Mouse (Mus musculus): ENCODE measurements around the gene Nop53. TPM values are rescaled to one million over a fixed set of nuclear protein-coding genes. Genes with fewer than 3 reads are reported as not detected.

Gene Nop53
- polyA plus RNA-seq, 1 experiment from 2014 or later, result 128 TPM

GRCm38 (mm10) chr7:15954978-15955443, 9.1 kb upstream of the Nop53 start:
- Histone ChIP-seq H3K9ac (0 out of 2 replicates have a peak overlapping the region, but pooled peaks have one; percentile 35), H3K4me3 (peak overlapping the region; percentile 11), H3K27me3 (no peaks in the 10 kb centered on the region), H3K9me3 (peaks cover 5% of the 10 kb centered on the region; the same call in 1 of the 2 replicates), H3K4me2 (peak overlapping the region; percentile 37), H3K27ac (replicated peaks) (no peak overlapping the region), H3K36me3 (peaks cover 5% of the 10 kb centered on the region; the same call in 1 of the 2 replicates), H3K4me1 (replicated peaks) (peaks cover 5% of the 10 kb centered on the region; the same call in 1 of the 2 replicates)
- peak; percentile 68 for ATAC-seq (ENCODE audit: low read depth)
- WGBS, result 5% methylated on average over 21 of the region's 21 CpGs

- Histone ChIP-seq H3K27ac (replicated peaks) (no peak overlapping the region), H3K27me3 (no peaks in the 10 kb centered on the region), H3K9me3 (peaks cover 5% of the 10 kb centered on the region; the same call in 1 of the 2 replicates), H3K36me3 (peaks cover 5% of the 10 kb centered on the region; the same call in 1 of the 2 replicates), H3K9ac (no peak overlapping the region), H3K4me3 (no peak overlapping the region), H3K4me1 (replicated peaks) (peaks cover 5% of the 10 kb centered on the region; the same call in 1 of the 2 replicates), H3K4me2 (no peak overlapping the region)
- 90% methylated on average over 7 of the region's 7 CpGs for WGBS
- ATAC-seq (ENCODE audit: low read depth), result no peak
Observed at GRCm38 (mm10) chr7:15954436-15954835, 8.6 kb upstream of the Nop53 start.

GRCm38 (mm10) chr7:15953307-15954074, 7.6 kb upstream of the Nop53 start:
- peaks cover 5% of the 10 kb centered on the region; the same call in 1 of the 2 replicates for H3K36me3 ChIP-seq
- H3K27ac ChIP-seq (replicated peaks), result no peak overlapping the region
- no peak overlapping the region for H3K4me3 ChIP-seq
- ATAC-seq (ENCODE audit: low read depth), result no peak
- no peak overlapping the region for H3K4me2 ChIP-seq
- H3K27me3 ChIP-seq, result no peaks in the 10 kb centered on the region
- H3K4me1 ChIP-seq (replicated peaks), result peaks cover 8% of the 10 kb centered on the region
- 91% methylated on average over 13 of the region's 13 CpGs for WGBS
- H3K9me3 ChIP-seq, result peaks cover 5% of the 10 kb centered on the region; the same call in 1 of the 2 replicates
- H3K9ac ChIP-seq, result no peak overlapping the region

- no peak overlapping the region for H3K9ac ChIP-seq
- H3K4me1 ChIP-seq (replicated peaks), result peaks cover 13% of the 10 kb centered on the region
- H3K36me3 ChIP-seq, result peaks cover 2% of the 10 kb centered on the region; the same call in 1 of the 2 replicates
- H3K27ac ChIP-seq (replicated peaks), result no peak overlapping the region
- no peak overlapping the region for H3K4me2 ChIP-seq
- no peaks in the 10 kb centered on the region for H3K27me3 ChIP-seq
- 64% methylated on average over 3 of the region's 3 CpGs for WGBS
- peaks cover 5% of the 10 kb centered on the region; the same call in 1 of the 2 replicates for H3K9me3 ChIP-seq
- H3K4me3 ChIP-seq, result no peak overlapping the region
- no peak for ATAC-seq (ENCODE audit: low read depth)
Observed at GRCm38 (mm10) chr7:15952416-15952815, 6.5 kb upstream of the Nop53 start.

- ATAC-seq (ENCODE audit: low read depth), result no peak
- H3K27me3 ChIP-seq, result no peaks in the 10 kb centered on the region
- H3K9ac ChIP-seq, result no peak overlapping the region
- H3K4me1 ChIP-seq (replicated peaks), result peaks cover 12% of the 10 kb centered on the region
- H3K27ac ChIP-seq (replicated peaks), result no peak overlapping the region
- 87% methylated on average over 15 of the region's 15 CpGs for WGBS
- no peak overlapping the region for H3K4me3 ChIP-seq
- H3K9me3 ChIP-seq, result peaks cover 5% of the 10 kb centered on the region; the same call in 1 of the 2 replicates
- H3K36me3 ChIP-seq, result no peaks in the 10 kb centered on the region
- H3K4me2 ChIP-seq, result no peak overlapping the region
Observed at GRCm38 (mm10) chr7:15950008-15950407, 4.1 kb upstream of the Nop53 start.

- ATAC-seq (ENCODE audit: low read depth), result no peak
- Histone ChIP-seq H3K36me3 (no peaks in the 10 kb centered on the region), H3K4me2 (no peak overlapping the region), H3K4me1 (replicated peaks) (peaks cover 18% of the 10 kb centered on the region), H3K27me3 (no peaks in the 10 kb centered on the region), H3K4me3 (no peak overlapping the region), H3K9me3 (peaks cover 5% of the 10 kb centered on the region; the same call in 1 of the 2 replicates), H3K9ac (0 out of 2 replicates have a peak overlapping the region, but pooled peaks have one; percentile 43), H3K27ac (replicated peaks) (no peak overlapping the region)
- WGBS, result 85% methylated on average over 7 of the region's 7 CpGs
Observed at GRCm38 (mm10) chr7:15949216-15949790, 3.4 kb upstream of the Nop53 start.

- WGBS, result 6% methylated on average over 23 of the region's 23 CpGs
- Histone ChIP-seq H3K9ac (peak overlapping the region; percentile 43), H3K4me3 (peak overlapping the region; percentile 14), H3K4me2 (peak overlapping the region; percentile 48), H3K27me3 (no peaks in the 10 kb centered on the region), H3K27ac (replicated peaks) (no peak overlapping the region), H3K9me3 (peaks cover 2% of the 10 kb centered on the region; the same call in 1 of the 2 replicates), H3K4me1 (replicated peaks) (peaks cover 22% of the 10 kb centered on the region), H3K36me3 (peaks cover 8% of the 10 kb centered on the region)
- no peak for ATAC-seq (ENCODE audit: low read depth)
Observed at GRCm38 (mm10) chr7:15948381-15948941, 2.6 kb upstream of the Nop53 start.

- peaks cover 15% of the 10 kb centered on the region for H3K36me3 ChIP-seq
Observed at GRCm38 (mm10) chr7:15947653-15948260, 1.9 kb upstream of the Nop53 start.

GRCm38 (mm10) chr7:15945211-15945610, 663 bp downstream of the Nop53 start:
- peak overlapping the region; percentile 97 for H3K27ac ChIP-seq (replicated peaks)
- WGBS, result 8% methylated on average over 8 of the region's 8 CpGs
- ATAC-seq (ENCODE audit: low read depth), result peak; percentile 1; the same call in 1 of the 2 replicates
- no peaks in the 10 kb centered on the region for H3K9me3 ChIP-seq
- peak overlapping the region; percentile 75 for H3K4me3 ChIP-seq
- no peaks in the 10 kb centered on the region for H3K27me3 ChIP-seq
- H3K9ac ChIP-seq, result peak overlapping the region; percentile 80
- peaks cover 41% of the 10 kb centered on the region for H3K36me3 ChIP-seq
- peak overlapping the region; percentile 72 for H3K4me2 ChIP-seq
- H3K4me1 ChIP-seq (replicated peaks), result peaks cover 22% of the 10 kb centered on the region

More at GRCm38 (mm10) chr7:15947653-15948260, 1.9 kb upstream of the Nop53 start:
- Histone ChIP-seq H3K9ac (no peak overlapping the region), H3K27ac (replicated peaks) (no peak overlapping the region), H3K27me3 (no peaks in the 10 kb centered on the region), H3K4me3 (0 out of 2 replicates have a peak overlapping the region, but pooled peaks have one; percentile 14), H3K4me2 (peak overlapping the region; percentile 48; the same call in 1 of the 2 replicates), H3K4me1 (replicated peaks) (peaks cover 22% of the 10 kb centered on the region), H3K9me3 (no peaks in the 10 kb centered on the region)
- WGBS, result 47% methylated on average over 4 of the region's 4 CpGs
- no peak for ATAC-seq (ENCODE audit: low read depth)

GRCm38 (mm10) chr7:15944311-15944710, 1.6 kb downstream of the Nop53 start:
- Histone ChIP-seq H3K4me2 (peak overlapping the region; percentile 72), H3K27ac (replicated peaks) (no peak overlapping the region), H3K27me3 (no peaks in the 10 kb centered on the region), H3K4me3 (peak overlapping the region; percentile 75), H3K9me3 (no peaks in the 10 kb centered on the region), H3K9ac (no peak overlapping the region), H3K36me3 (peaks cover 50% of the 10 kb centered on the region), H3K4me1 (replicated peaks) (peaks cover 22% of the 10 kb centered on the region)
- 97% methylated on average over 1 of the region's 1 CpGs for WGBS
- no peak for ATAC-seq (ENCODE audit: low read depth)

- 96% methylated on average over 3 of the region's 3 CpGs for WGBS
- peaks cover 91% of the 10 kb centered on the region for H3K36me3 ChIP-seq
- no peak overlapping the region for H3K27ac ChIP-seq (replicated peaks)
- no peak overlapping the region for H3K9ac ChIP-seq
- no peak for ATAC-seq (ENCODE audit: low read depth)
- no peaks in the 10 kb centered on the region for H3K9me3 ChIP-seq
- no peak overlapping the region for H3K4me3 ChIP-seq
- no peak overlapping the region for H3K4me2 ChIP-seq
- no peaks in the 10 kb centered on the region for H3K27me3 ChIP-seq
- H3K4me1 ChIP-seq (replicated peaks), result no peaks in the 10 kb centered on the region
Observed at GRCm38 (mm10) chr7:15938621-15939020, 7.3 kb downstream of the Nop53 start.
